Mouse (Mus musculus): ENCODE results near the gene Pskh1.

Gene Pskh1

GRCm38 (mm10) chr8:105900180-105900940 lies at the start of gene Pskh1:
Pskh1 (plus strand) TSS chr8:105900441.
- peak; percentile 88 for DNase-seq (ENCODE audit: low read depth, low spot score)

DNA sequence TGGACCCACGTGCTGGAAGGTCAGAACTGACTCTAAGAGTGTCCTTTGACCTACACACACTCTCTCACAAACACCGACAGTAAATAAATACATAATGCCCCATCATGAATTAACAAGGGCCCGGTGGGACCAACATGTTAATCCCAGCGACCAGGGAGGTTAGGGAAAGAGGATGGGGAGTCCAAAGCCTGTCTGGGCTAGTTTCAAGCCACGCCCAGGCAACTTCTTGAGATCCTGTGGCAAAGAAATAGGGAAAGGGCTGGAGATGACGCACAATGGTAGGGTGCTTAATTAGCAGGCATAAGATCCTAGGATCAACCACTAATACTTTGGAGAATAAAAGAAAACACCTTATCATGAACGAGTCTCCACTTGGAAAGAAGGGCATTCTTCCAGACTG lies 49.6 kb upstream of the Pskh1 start:
- no peak for DNase-seq (ENCODE audit: low read depth, low spot score)

DNA sequence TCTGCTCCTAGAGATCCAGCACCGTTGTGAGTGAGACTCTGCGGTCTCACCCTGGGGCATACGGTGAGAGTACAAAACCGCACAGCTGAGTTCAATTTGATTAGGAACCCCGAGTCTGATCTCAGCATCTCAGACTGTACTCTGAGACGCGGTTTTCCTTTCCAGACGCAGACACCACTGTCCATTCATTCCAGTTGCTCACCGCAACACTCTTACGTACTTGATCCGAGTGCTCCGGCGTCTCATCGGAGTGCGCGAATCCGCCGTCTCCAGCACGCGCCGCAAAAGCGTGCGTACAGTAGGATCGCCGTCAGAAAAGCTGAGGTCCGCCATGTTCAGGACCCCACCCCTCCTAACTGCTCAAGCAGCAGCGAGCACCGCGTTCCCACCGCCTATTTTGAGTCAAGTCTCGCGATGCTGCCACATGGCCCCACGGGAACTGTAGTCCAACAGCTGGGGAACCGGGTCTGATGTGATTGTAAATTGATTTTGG lies 48.5 kb upstream of the Pskh1 start:
- DNase-seq (ENCODE audit: low read depth, low spot score), result no peak

DNA sequence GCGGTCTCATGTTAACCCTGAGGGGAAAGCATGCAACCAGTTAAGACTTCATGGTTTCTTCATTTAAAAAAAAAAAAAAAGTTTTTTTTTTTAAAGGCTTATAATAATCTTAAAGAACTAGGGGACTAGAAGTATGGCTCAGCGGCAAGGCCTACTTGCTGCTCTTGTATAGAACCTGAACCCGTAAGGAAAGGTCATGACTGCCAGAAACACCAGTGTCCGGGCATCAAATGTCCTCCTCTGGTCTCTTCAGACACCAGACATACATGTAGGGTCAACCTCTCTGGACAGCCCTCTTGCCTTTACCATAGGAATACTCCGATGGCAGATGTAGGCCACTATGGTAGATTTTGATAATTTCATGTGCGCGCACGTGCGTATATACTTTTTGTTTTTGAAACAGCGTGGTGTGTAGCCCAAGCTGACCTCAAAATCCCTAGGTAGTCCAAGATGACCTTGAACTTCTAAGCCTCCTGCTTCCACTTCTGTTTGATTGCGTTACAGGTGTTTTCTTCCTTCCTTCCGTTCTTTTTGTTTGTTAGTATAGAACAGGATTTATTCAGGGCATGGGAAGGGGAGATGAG lies 48.0 kb upstream of the Pskh1 start:
- no peak for DNase-seq (ENCODE audit: low read depth, low spot score)

GRCm38 (mm10) chr8:105853178-105853577 lies 47.1 kb upstream of the Pskh1 start, which contains the start of gene Cenpt:
Cenpt (minus strand) TSS chr8:105853278.
- DNase-seq (ENCODE audit: low read depth, low spot score), result no peak

- DNase-seq (ENCODE audit: low read depth, low spot score), result no peak
These were observed 45.9 kb upstream of the Pskh1 start for GRCm38 (mm10) chr8:105854303-105854702.

DNA sequence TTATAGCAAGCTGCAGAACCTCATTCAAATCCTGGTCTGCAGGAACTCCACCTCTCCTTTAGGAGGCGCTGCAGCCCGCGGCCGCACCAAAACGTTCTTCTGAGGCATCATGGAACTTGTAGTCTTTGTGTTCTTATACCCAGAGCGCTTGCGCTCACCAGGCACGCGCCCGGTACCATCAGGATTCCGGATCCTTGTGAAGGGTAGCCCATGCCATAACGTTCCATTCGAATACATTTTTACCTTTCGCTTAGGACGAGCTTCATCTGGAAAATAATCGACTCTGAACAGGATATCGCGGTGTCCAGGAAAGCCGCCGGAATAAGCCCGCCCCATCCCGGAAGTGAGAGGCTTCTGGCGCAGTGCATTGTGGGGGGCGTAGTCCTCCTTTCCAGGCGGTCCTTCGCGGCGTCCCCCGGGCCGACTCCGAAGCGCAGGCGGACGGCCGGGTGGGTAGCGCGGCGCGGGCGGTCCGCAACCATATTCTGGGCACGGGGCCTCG lies 45.5 kb upstream of the Pskh1 start, which contains the start of gene Thap11:
Thap11 (plus strand) TSS at position 418 of the 502 bp plus-strand sequence.
- peak; percentile 84 for DNase-seq (ENCODE audit: low read depth, low spot score)

DNA sequence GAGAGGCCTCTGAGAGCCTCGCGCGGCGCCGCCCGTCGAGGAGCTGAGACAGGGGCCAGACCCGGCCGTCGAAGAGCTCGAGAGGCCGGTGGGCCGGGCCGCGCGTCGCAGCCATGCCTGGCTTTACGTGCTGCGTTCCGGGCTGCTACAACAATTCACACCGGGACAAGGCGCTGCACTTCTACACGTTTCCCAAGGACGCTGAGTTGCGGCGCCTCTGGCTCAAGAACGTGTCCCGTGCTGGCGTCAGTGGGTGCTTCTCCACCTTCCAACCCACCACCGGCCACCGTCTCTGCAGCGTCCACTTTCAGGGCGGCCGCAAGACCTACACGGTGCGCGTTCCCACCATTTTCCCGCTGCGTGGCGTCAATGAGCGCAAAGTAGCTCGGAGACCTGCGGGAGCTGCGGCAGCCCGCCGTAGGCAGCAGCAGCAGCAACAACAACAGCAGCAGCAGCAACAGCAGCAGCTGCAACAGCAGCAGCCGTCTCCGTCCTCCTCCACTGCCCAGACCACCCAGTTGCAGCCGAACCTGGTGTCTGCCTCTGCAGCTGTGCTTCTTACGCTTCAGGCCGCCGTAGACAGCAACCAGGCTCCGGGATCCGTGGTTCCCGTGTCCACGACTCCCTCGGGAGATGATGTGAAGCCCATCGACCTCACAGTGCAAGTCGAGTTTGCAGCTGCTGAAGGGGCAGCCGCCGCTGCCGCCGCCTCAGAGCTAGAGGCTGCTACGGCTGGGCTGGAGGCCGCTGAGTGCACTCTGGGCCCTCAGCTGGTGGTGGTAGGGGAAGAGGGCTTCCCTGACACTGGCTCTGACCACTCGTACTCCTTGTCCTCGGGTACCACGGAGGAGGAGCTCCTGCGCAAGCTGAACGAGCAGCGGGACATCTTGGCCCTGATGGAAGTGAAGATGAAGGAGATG lies 44.7 kb upstream of the Pskh1 start:
- no peak for DNase-seq (ENCODE audit: low read depth, low spot score)

- no peak for DNase-seq (ENCODE audit: low read depth, low spot score)
These were observed 43.9 kb upstream of the Pskh1 start for GRCm38 (mm10) chr8:105856168-105856835.

DNA sequence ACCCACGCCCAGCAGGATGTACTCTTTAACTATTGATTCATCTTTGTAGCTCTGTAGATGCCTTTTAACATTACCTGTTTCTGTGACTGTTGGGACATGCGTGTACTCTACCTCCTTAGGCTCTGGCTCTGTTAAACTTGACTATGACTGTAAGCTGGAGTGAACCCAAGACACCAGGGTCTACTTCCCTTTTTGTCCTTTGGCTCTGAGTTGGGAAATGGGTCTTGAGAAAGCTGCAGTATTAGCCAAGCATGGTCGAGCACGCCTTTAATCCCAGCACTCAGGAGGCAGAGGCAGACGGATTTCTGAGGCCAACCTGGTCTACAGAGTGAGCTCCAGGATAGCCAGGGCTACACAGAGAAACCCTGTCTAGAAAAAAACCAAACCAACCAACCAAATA lies 41.7 kb upstream of the Pskh1 start:
- DNase-seq (ENCODE audit: low read depth, low spot score), result no peak

GRCm38 (mm10) chr8:105859314-105859713 lies 40.9 kb upstream of the Pskh1 start:
- DNase-seq (ENCODE audit: low read depth, low spot score), result no peak

- DNase-seq (ENCODE audit: low read depth, low spot score), result peak; percentile 93
These were observed 39.9 kb upstream of the Pskh1 start, which contains the start of gene Nutf2 for GRCm38 (mm10) chr8:105860143-105860981. Nutf2 (plus strand) TSS chr8:105860580.

GRCm38 (mm10) chr8:105861951-105862350 lies 38.3 kb upstream of the Pskh1 start:
- DNase-seq (ENCODE audit: low read depth, low spot score), result no peak

DNA sequence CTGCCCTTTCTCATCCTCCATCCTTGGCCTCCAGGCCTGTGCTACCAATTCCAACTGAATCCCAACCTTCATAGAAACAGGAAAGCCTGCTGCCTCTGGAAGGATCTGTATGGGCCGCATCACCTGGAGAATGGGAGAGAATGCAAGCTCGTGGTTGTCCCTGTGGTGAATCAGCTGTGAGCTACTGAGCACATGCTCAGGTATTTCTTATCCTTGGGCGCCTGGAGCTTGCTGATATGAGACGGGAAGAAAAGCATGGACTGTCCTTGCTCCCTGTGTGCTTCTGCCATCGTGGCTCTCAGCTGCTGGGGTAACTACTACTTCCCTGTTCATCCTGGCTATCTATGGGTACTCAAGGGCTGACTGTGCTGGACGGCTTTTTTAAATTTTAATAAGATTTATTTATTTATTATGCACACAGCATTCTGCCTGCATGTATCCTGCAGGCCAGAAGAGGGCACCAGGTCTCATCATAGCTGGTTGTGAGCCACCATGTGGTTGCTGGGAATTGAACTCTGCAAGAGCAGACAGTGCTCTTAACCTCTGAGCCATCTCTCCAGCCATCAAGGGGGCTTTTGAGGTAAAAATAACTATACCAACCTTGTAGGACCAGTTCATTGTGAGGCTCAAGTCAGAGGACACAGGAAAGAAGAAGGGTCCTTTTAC lies 33.7 kb upstream of the Pskh1 start:
- no peak for DNase-seq (ENCODE audit: low read depth, low spot score)

DNA sequence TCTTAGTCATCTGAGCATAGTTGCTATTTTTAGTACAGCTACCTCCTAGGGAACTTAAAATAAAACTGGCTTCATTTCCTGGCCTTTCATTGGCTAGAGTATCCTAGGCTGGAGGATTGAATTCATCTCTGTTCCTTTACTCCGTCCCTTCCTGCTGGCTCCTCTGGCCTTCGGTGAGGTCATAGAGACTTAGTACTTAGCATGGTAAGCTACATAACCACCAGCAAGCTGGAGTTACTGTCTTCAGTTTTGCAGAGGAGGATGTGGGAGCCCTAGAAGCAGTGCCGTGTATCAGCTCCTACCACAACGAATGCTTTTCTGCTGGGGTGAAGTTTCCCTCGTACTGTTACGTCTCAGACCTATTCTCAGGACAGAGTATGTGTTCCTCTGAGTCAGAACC lies 25.9 kb upstream of the Pskh1 start:
- no peak for DNase-seq (ENCODE audit: low read depth, low spot score)

GRCm38 (mm10) chr8:105880754-105881520 lies 19.3 kb upstream of the Pskh1 start, which contains the start of gene Edc4:
Edc4 (plus strand) TSS chr8:105880881.
- DNase-seq (ENCODE audit: low read depth, low spot score), result peak; percentile 75

- DNase-seq (ENCODE audit: low read depth, low spot score), result no peak
These were observed 10.3 kb upstream of the Pskh1 start for GRCm38 (mm10) chr8:105889756-105890465.

GRCm38 (mm10) chr8:105890870-105891269 lies 9.4 kb upstream of the Pskh1 start:
- DNase-seq (ENCODE audit: low read depth, low spot score), result no peak

Data from retina, adult 2 months (tissue).